Mouse (Mus musculus) left cerebral cortex, adult 11 months (tissue): ENCODE measurements around the gene A930033H14Rik.

ENCODE experiments used
- DNase-seq: peaks from one replicate; pipeline ENCODE4 v3.0.0; 2022; ENCODE audit warnings: low spot score

Gene A930033H14Rik

GRCm38 (mm10) chr10:69192266-69192665 lies 20.6 kb downstream of the A930033H14Rik start:
- no peak for DNase-seq

GRCm38 (mm10) chr10:69190434-69191160 lies 22.3 kb downstream of the A930033H14Rik start:
- DNase-seq: no peak

- no peak for DNase-seq
Observed at GRCm38 (mm10) chr10:69187773-69188443, 25.0 kb downstream of the A930033H14Rik start.

- peak; percentile 45 for DNase-seq
Observed at GRCm38 (mm10) chr10:69185894-69186893, 26.7 kb downstream of the A930033H14Rik start.

- no peak for DNase-seq
Observed at GRCm38 (mm10) chr10:69185431-69185830, 27.5 kb downstream of the A930033H14Rik start.

- DNase-seq: no peak
Observed at GRCm38 (mm10) chr10:69184903-69185302, 28.0 kb downstream of the A930033H14Rik start.

- DNase-seq: no peak
Observed at GRCm38 (mm10) chr10:69180997-69181396, 31.9 kb downstream of the A930033H14Rik start.

GRCm38 (mm10) chr10:69179341-69179740 lies 33.6 kb downstream of the A930033H14Rik start:
- no peak for DNase-seq

GRCm38 (mm10) chr10:69176116-69176515 lies 36.8 kb downstream of the A930033H14Rik start:
- DNase-seq: no peak

- DNase-seq: no peak
Observed at GRCm38 (mm10) chr10:69172412-69172811, 40.5 kb downstream of the A930033H14Rik start.

- no peak for DNase-seq
Observed at GRCm38 (mm10) chr10:69166514-69166913, 46.4 kb downstream of the A930033H14Rik start.

GRCm38 (mm10) chr10:69165847-69166246 lies 47.1 kb downstream of the A930033H14Rik start:
- DNase-seq: no peak

- DNase-seq: no peak
Observed at GRCm38 (mm10) chr10:69165125-69165524, 47.8 kb downstream of the A930033H14Rik start.

- DNase-seq: no peak
Observed at GRCm38 (mm10) chr10:69163216-69163615, 49.7 kb downstream of the A930033H14Rik start.

GRCm38 (mm10) chr10:69162577-69162976 lies 50.3 kb downstream of the A930033H14Rik start:
- DNase-seq: no peak

GRCm38 (mm10) chr10:69161503-69161902 lies 51.4 kb downstream of the A930033H14Rik start:
- no peak for DNase-seq

- DNase-seq: no peak
Observed at GRCm38 (mm10) chr10:69160877-69161276, 52.0 kb downstream of the A930033H14Rik start.
